Mouse (Mus musculus) midbrain, embryonic 15.5 days (tissue): ENCODE data around the gene Ush2a. TPM values are rescaled to one million over a fixed set of nuclear protein-coding genes. Genes with fewer than 3 reads are reported as not detected.
A peak's percentile ranks its signal among the peaks of the same experiment; 100 is the strongest.

ENCODE experiments used
- ATAC-seq: fragments of 200-750 bp; cut with Nextera tagmentation; replicated peaks from 2 replicates; pipeline ENCODE4 v1.8.0; 2017; ENCODE audit warnings: moderate TSS enrichment
- H3K27ac ChIP-seq: fragments of 300-500 bp; sonication (generic); 2 replicates; pipeline ENCODE4 v1.5.1; 2015; ENCODE audit warnings: mild to moderate bottlenecking, inconsistent platforms
- H3K27me3 ChIP-seq: fragments of 300-500 bp; sonication (generic); replicated peaks from 2 replicates; pipeline ENCODE4 v1.6.1; 2015; ENCODE audit warnings: inconsistent platforms
- H3K36me3 ChIP-seq: fragments of 300-500 bp; sonication (generic); replicated peaks from 2 replicates; pipeline ENCODE4 v1.6.1; 2015; ENCODE audit warnings: inconsistent platforms
- H3K4me1 ChIP-seq: fragments of 300-500 bp; sonication (generic); 2 replicates; pipeline ENCODE4 v1.6.1; 2015; ENCODE audit warnings: inconsistent platforms
- H3K4me2 ChIP-seq: fragments of 300-500 bp; sonication (generic); 2 replicates; pipeline ENCODE4 v1.6.1; 2015; ENCODE audit warnings: inconsistent platforms, mild to moderate bottlenecking, moderate library complexity
- H3K4me3 ChIP-seq: fragments of 300-500 bp; sonication (generic); 2 replicates; pipeline ENCODE4 v1.5.1; 2015; ENCODE audit warnings: mild to moderate bottlenecking, inconsistent platforms
- H3K9ac ChIP-seq: fragments of 300-500 bp; sonication (generic); 2 replicates; pipeline ENCODE4 v1.6.1; 2015; ENCODE audit warnings: mild to moderate bottlenecking, inconsistent platforms
- H3K9me3 ChIP-seq: fragments of 300-500 bp; sonication (generic); 2 replicates; pipeline ENCODE4 v1.6.1; 2016; ENCODE audit warnings: inconsistent platforms
- WGBS: fragments of 180-500 bp; shearing (Covaris S2); methylation state at CpG from one replicate; pipeline ENCODE4 v1.1.7; 2015; ENCODE audit warnings: mixed read lengths; 5-methylcytosine and 5-hydroxymethylcytosine counted together
- polyA plus RNA-seq: library from polyadenylated mRNA; unstranded; fragments of >200 nt; fragmentation: Nextera tagmentation; extraction: Ambion mirVana; gene quantifications from 2 replicates; pipeline ENCODE4 v1.2.1, GENCODE M21; 2015

The Ush2a gene
- polyA plus RNA-seq, 1 experiment from 2014 or later, result 0.37 TPM

DNA sequence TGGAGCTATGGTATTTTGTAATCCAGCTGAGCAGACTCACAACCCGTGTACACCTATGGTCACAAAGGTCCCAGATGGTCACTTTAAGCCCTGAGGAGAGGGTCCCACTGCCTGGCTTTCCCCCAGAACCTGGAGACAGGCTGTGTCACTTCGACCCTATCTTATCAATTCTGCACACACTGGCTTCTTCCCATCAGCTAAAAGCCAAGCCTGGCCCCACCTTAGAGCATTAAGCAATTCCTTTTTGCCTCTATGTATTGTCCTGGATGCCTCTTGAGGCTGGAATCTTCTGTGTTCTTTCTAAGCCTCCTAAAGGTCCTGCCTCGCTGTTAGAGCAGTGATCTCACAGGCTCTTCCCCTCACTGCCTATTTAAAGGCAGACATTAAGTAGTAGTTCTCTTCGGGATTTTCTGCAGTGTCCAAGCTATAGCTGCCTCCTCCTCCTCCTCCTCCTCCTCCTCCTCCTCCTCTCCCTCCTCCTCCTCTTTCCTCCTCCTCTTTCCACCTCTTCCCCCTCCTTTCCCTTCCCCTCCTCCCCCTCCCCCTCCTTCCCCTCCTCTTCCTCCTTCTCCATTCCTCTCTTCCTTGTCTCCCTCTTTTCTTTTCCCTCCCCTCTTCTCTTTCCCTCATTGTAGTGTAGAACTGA is 635.2 kb downstream of the Ush2a start:
- Histone ChIP-seq H3K4me1 (no peaks in the 10 kb centered on the region), H3K27ac (no peak overlapping the region), H3K4me3 (no peak overlapping the region), H3K9ac (no peak overlapping the region), H3K4me2 (no peak overlapping the region), H3K36me3 (no peaks in the 10 kb centered on the region), H3K27me3 (no peaks in the 10 kb centered on the region), H3K9me3 (no peaks in the 10 kb centered on the region)
- no peak for ATAC-seq
- 60% methylated on average over 4 of the region's 4 CpGs for WGBS

DNA sequence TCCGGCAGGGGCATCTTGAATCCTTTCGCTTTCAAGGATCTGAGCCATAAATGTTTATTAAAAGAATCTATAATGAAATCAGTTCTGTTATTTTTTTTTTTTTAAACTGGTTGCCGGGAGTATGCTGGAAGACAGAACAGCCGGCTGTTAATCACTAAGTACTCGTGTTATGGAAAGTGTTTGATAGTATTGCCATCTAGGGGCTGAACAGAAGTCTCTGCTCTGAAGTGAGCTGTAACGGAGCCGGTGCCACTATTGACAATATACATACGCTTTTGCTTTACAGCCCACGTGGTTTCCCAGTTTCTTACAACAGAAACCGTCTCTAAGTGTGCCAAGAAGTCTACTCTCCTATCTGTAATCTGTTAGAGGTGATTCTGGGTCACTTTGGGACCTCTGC is 642.3 kb downstream of the Ush2a start:
- peak; percentile 76 for ATAC-seq

DNA sequence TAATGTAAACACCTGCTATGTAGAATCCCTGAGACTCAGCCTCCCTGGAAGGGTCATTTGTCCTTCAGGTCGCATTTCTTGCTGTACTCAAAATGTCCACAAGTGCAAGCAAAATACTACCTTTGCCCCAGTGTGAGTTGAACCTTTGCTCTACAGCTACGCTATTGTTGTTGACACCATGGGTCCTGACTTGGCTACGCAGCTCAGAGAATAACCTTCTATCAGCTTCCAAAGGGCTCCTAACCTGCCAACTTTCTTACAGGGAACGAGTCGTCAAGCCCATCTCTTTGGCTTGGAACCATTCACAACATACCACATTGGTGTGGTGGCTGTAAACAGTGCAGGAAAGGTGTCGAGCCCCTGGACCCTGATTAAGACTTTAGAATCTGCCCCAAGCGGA is 644.4 kb downstream of the Ush2a start:
- no peak overlapping the region for H3K4me2 ChIP-seq
- no peaks in the 10 kb centered on the region for H3K27me3 ChIP-seq
- ATAC-seq, result no peak
- H3K4me1 ChIP-seq, result no peaks in the 10 kb centered on the region
- WGBS, result 90% methylated on average over 7 of the region's 7 CpGs
- H3K36me3 ChIP-seq, result no peaks in the 10 kb centered on the region
- no peak overlapping the region for H3K27ac ChIP-seq
- H3K9ac ChIP-seq, result no peak overlapping the region
- no peak overlapping the region for H3K4me3 ChIP-seq
- no peaks in the 10 kb centered on the region for H3K9me3 ChIP-seq

More for the DNA sequence above, 642.3 kb downstream of the Ush2a start:
- no peak overlapping the region for H3K4me2 ChIP-seq
- no peaks in the 10 kb centered on the region for H3K27me3 ChIP-seq
- H3K9me3 ChIP-seq, result no peaks in the 10 kb centered on the region
- H3K36me3 ChIP-seq, result no peaks in the 10 kb centered on the region
- 31% methylated on average over 10 of the region's 10 CpGs for WGBS
- H3K9ac ChIP-seq, result no peak overlapping the region
- no peak overlapping the region for H3K4me3 ChIP-seq
- H3K27ac ChIP-seq, result no peak overlapping the region
- H3K4me1 ChIP-seq, result no peaks in the 10 kb centered on the region

DNA sequence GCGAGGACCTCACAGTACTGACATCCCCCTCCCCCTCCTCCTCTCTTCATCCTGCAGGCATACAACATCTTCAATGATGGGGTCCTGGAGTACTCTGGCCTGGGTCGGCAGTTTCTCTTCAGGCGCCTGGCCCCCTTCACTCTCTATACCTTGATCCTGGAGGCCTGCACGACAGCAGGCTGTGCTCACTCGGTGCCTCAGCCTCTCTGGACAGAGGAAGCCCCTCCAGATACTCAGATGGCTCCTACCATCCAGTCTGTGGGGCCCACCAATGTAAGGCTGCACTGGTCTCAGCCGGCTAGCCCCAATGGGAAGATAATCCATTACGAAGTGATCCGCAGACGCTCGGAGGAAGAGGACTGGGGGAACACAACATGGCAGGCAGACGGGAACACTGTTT is 648.8 kb downstream of the Ush2a start:
- H3K4me3 ChIP-seq, result no peak overlapping the region
- H3K4me1 ChIP-seq, result no peaks in the 10 kb centered on the region
- H3K9me3 ChIP-seq, result no peaks in the 10 kb centered on the region
- H3K9ac ChIP-seq, result no peak overlapping the region
- H3K27ac ChIP-seq, result no peak overlapping the region
- 93% methylated on average over 11 of the region's 11 CpGs for WGBS
- H3K36me3 ChIP-seq, result no peaks in the 10 kb centered on the region
- H3K27me3 ChIP-seq, result no peaks in the 10 kb centered on the region
- no peak for ATAC-seq
- no peak overlapping the region for H3K4me2 ChIP-seq

DNA sequence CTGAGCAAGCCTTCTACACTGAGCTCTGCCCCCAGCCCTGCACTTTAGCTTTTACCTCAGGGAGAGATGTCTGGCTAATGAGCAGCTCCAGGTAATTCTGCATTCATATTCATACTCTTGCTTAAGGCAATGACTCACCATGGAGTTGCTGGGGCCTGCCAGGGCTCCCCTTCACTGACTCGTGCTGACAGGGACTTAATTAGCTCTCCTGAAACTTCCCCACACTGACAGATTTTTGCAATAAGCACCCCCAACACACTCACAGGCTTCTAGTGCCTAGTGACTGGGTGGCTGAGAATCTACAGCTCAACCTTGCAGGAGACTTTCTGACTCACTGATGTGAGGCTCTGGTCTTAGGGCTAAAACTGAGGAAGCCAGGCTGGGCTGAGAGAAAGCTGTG is 658.1 kb downstream of the Ush2a start:
- no peak overlapping the region for H3K4me3 ChIP-seq
- no peak overlapping the region for H3K4me2 ChIP-seq
- 0 out of 2 replicates have a peak, but pooled peaks have one; percentile 20 for ATAC-seq
- H3K9me3 ChIP-seq, result no peaks in the 10 kb centered on the region
- no peaks in the 10 kb centered on the region for H3K27me3 ChIP-seq
- H3K27ac ChIP-seq, result no peak overlapping the region
- H3K4me1 ChIP-seq, result no peaks in the 10 kb centered on the region
- 13% methylated on average over 1 of the region's 1 CpGs for WGBS
- H3K36me3 ChIP-seq, result no peaks in the 10 kb centered on the region
- H3K9ac ChIP-seq, result no peak overlapping the region

DNA sequence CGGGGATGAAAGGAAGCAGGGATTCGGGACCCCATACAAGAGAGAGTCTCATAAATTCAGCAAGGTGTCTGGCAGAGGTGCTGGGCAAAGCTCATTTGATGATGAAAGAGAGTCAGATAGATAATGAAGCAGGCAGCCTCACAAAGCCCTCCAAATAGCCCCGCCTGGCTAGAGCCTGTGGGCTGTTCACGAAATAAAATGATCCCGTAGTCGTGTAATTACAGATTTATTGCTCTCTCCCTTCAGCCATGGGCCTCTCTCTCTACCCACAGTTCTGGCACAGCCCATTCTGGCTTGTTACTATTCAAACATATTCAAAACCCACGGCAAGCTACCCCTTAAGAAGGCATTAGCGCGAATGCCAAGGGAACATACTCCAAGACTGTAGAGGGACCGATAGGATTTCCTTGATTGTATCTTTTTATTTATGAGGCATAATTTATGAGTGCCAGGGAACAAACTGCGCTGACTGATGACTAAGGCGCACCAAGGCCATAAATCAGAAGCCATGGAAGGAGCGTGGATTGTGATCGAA is 675.5 kb downstream of the Ush2a start:
- Histone ChIP-seq H3K36me3 (no peaks in the 10 kb centered on the region), H3K9me3 (no peaks in the 10 kb centered on the region), H3K4me2 (no peak overlapping the region), H3K4me3 (no peak overlapping the region), H3K27me3 (no peaks in the 10 kb centered on the region), H3K4me1 (no peaks in the 10 kb centered on the region), H3K9ac (no peak overlapping the region), H3K27ac (no peak overlapping the region)
- 67% methylated on average over 14 of the region's 14 CpGs for WGBS
- 0 out of 2 replicates have a peak, but pooled peaks have one; percentile 39 for ATAC-seq

DNA sequence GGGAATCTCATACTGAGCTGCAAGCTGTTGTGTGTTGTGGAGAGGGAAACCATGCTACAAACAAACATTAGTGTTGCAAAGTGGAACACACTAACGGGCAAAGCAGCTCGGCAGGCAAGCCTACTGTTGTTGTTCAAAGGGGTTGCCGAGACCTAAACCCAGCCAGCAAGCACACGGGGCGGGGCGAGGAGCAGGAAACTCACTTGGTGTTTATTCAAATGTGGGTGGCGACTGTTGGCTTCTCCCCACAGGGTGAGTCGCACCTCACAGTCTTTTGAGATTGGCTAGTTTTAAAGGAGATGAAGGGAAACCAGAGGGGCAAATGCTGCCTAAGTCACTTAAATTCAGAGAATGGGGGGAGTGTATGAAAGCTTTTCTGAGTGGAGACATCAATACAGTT is 683.5 kb downstream of the Ush2a start:
- H3K9ac ChIP-seq, result no peak overlapping the region
- H3K4me2 ChIP-seq, result no peak overlapping the region
- H3K36me3 ChIP-seq, result no peaks in the 10 kb centered on the region
- no peaks in the 10 kb centered on the region for H3K4me1 ChIP-seq
- 51% methylated on average over 8 of the region's 8 CpGs for WGBS
- H3K27me3 ChIP-seq, result no peaks in the 10 kb centered on the region
- no peak overlapping the region for H3K4me3 ChIP-seq
- no peak for ATAC-seq
- no peaks in the 10 kb centered on the region for H3K9me3 ChIP-seq
- no peak overlapping the region for H3K27ac ChIP-seq

DNA sequence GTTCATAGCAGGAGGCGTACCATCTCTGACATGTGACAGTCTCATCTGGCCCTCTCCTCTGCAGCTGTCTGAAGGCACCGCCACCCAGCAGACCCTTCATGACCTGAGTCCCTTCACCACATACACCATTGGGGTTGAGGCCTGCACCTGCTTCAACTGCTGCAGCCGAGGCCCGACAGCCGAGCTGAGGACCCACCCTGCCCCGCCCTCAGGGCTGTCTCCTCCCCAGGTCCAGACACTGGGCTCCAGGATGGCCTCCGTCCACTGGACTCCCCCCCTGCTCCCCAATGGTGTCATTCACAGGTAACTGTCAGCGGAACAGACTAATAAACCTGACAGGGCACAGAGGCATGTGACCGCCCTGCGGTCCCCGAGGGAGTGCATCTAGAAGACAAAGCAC is 685.0 kb downstream of the Ush2a start:
- Histone ChIP-seq H3K9me3 (no peaks in the 10 kb centered on the region), H3K4me2 (no peak overlapping the region), H3K27ac (no peak overlapping the region), H3K4me1 (no peaks in the 10 kb centered on the region), H3K4me3 (no peak overlapping the region), H3K9ac (no peak overlapping the region), H3K36me3 (no peaks in the 10 kb centered on the region), H3K27me3 (no peaks in the 10 kb centered on the region)
- 85% methylated on average over 11 of the region's 11 CpGs for WGBS
- ATAC-seq, result no peak

DNA sequence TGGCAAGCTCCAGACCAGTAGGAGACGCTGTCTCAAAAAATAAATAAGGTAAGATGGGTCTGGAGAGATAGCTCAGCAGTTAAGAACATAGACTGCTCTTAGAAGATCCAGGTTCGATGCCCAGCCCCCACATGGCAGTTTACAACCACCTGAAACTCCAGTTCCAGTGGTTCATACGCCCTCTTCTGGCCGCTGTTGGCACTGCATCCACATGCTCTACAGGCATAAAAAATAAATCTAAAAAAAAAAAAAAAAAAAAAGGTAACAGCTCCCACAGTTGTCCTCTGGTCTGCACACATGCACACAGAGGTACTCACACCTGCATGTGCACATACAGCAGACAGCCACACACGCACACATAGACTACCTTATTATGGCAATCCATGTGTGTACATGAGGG is 686.0 kb downstream of the Ush2a start:
- no peaks in the 10 kb centered on the region for H3K4me1 ChIP-seq
- WGBS, result 71% methylated on average over 5 of the region's 5 CpGs
- no peaks in the 10 kb centered on the region for H3K27me3 ChIP-seq
- no peak overlapping the region for H3K27ac ChIP-seq
- no peak overlapping the region for H3K9ac ChIP-seq
- no peak overlapping the region for H3K4me2 ChIP-seq
- H3K4me3 ChIP-seq, result no peak overlapping the region
- H3K9me3 ChIP-seq, result no peaks in the 10 kb centered on the region
- ATAC-seq, result no peak
- H3K36me3 ChIP-seq, result no peaks in the 10 kb centered on the region

DNA sequence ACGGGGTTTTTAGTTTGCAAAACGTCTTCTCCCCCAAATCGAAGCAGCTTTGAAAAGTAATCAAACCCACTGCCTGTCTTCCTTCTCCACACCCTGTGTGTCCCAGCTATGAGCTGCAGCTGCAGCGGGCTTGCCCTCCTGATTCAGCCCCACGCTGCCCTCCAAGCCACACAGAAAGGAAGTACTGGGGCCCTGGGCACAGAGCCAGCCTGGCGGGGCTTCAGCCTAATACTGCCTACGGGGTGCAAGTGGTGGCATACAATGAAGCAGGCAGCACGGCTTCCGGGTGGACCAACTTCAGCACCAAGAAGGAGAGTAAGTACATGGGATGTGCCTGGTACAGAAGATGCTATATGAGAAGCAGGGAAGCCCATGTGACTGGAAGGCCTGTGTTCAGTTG is 686.5 kb downstream of the Ush2a start:
- Histone ChIP-seq H3K36me3 (no peaks in the 10 kb centered on the region), H3K27me3 (no peaks in the 10 kb centered on the region), H3K9ac (no peak overlapping the region), H3K4me1 (no peaks in the 10 kb centered on the region), H3K9me3 (no peaks in the 10 kb centered on the region), H3K4me2 (no peak overlapping the region), H3K4me3 (no peak overlapping the region), H3K27ac (no peak overlapping the region)
- WGBS, result 61% methylated on average over 9 of the region's 9 CpGs
- ATAC-seq, result no peak

DNA sequence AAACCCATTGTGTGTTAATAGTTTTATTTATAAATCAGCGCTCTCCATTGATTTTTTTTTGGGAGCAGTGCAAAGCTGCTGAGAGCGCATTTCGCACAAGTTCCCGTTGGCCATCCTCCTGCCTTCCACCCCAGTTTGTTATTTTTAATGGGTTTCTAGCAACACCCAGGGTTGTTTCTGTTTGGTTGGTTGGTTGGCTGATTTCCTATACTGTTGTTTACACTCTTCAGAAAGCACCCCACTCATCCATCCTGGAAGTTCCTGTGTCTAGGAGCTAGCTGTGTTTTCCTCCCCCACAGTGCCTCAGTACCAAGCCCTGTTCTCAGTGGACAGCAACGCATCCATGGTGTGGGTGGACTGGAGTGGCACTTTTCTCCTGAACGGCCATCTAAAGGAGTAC is 689.3 kb downstream of the Ush2a start:
- H3K36me3 ChIP-seq, result no peaks in the 10 kb centered on the region
- H3K4me1 ChIP-seq, result no peaks in the 10 kb centered on the region
- ATAC-seq, result no peak
- no peaks in the 10 kb centered on the region for H3K9me3 ChIP-seq
- H3K9ac ChIP-seq, result no peak overlapping the region
- no peak overlapping the region for H3K4me3 ChIP-seq
- H3K27me3 ChIP-seq, result no peaks in the 10 kb centered on the region
- no peak overlapping the region for H3K4me2 ChIP-seq
- 91% methylated on average over 6 of the region's 6 CpGs for WGBS
- H3K27ac ChIP-seq, result no peak overlapping the region

DNA sequence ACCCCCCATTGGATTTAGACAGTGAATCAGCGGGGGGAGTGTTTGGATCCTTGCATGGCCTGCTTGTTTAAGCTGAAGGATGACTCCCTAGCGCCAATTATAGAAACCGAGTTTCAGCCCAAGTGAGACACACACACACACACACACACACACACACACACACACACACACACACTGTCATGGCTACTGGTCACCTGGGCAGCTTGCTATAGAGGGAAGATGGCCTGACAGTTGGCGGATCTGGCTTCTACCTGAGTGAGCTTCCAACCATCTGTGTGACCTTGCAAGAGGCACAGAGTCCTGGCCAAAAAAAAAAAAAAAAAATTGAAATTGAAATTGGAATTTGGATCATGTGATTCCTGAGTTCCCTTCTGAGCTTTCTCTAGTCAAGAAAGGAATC is 690.7 kb downstream of the Ush2a start:
- no peak overlapping the region for H3K4me2 ChIP-seq
- H3K36me3 ChIP-seq, result no peaks in the 10 kb centered on the region
- no peak overlapping the region for H3K27ac ChIP-seq
- H3K27me3 ChIP-seq, result no peaks in the 10 kb centered on the region
- WGBS, result 99% methylated on average over 4 of the region's 4 CpGs
- no peak overlapping the region for H3K4me3 ChIP-seq
- H3K9me3 ChIP-seq, result no peaks in the 10 kb centered on the region
- no peak overlapping the region for H3K9ac ChIP-seq
- ATAC-seq, result no peak
- H3K4me1 ChIP-seq, result no peaks in the 10 kb centered on the region

DNA sequence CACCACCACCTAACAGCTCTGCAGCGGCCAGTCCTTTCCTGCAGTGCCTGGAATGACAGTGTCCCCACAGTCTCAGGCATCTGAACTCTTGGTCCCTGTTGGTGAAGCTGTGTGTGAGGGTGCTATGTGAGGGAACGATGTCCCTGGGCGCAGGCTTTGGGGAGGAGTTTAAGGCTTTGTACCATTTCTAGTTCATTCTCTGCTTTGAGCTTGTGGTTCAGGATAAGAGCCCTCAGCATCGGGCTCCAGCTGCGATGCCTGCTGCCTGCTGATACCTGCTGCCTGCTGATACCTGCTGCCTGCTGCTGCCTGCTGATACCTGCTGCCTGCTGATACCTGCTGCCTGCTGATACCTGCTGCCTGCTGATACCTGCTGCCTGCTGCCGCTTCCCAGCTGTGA is 711.3 kb downstream of the Ush2a start:
- Histone ChIP-seq H3K4me3 (no peak overlapping the region), H3K36me3 (peaks cover 36% of the 10 kb centered on the region), H3K4me1 (no peaks in the 10 kb centered on the region), H3K9me3 (no peaks in the 10 kb centered on the region), H3K4me2 (no peak overlapping the region), H3K27me3 (no peaks in the 10 kb centered on the region), H3K27ac (no peak overlapping the region), H3K9ac (no peak overlapping the region)
- WGBS, result 89% methylated on average over 6 of the region's 6 CpGs
- ATAC-seq, result no peak
